Mouse (Mus musculus) neural tube, embryonic 12.5 days (tissue): ENCODE data around the gene Rpl6. TPM values are rescaled to one million over a fixed set of nuclear protein-coding genes. Genes with fewer than 3 reads are reported as not detected.

Source experiments
- ATAC-seq: fragments of 200-750 bp; cut with Nextera tagmentation; 2 replicates; pipeline ENCODE4 v1.8.0; 2017; ENCODE audit warnings: low read depth, mild to moderate bottlenecking, moderate TSS enrichment, moderate library complexity; ENCODE audit not compliant: low FRiP score
- H3K27ac ChIP-seq: fragments of 300-500 bp; sonication (generic); 2 replicates; pipeline ENCODE4 v1.5.1; 2016
- H3K27me3 ChIP-seq: fragments of 300-500 bp; sonication (generic); replicated peaks from 2 replicates; pipeline ENCODE4 v1.6.1; 2016; ENCODE audit warnings: mild to moderate bottlenecking
- H3K36me3 ChIP-seq: fragments of 300-500 bp; sonication (generic); 2 replicates; pipeline ENCODE4 v1.6.1; 2016; ENCODE audit warnings: mild to moderate bottlenecking
- H3K4me1 ChIP-seq: fragments of 300-500 bp; sonication (generic); 2 replicates; pipeline ENCODE4 v1.6.1; 2016
- H3K4me2 ChIP-seq: fragments of 300-500 bp; sonication (generic); replicated peaks from 2 replicates; pipeline ENCODE4 v1.6.1; 2016; ENCODE audit warnings: mild to moderate bottlenecking
- H3K4me3 ChIP-seq: fragments of 300-500 bp; sonication (generic); 2 replicates; pipeline ENCODE4 v1.5.1; 2016
- H3K9ac ChIP-seq: fragments of 300-500 bp; sonication (generic); 2 replicates; pipeline ENCODE4 v1.6.1; 2016; ENCODE audit warnings: mild to moderate bottlenecking
- H3K9me3 ChIP-seq: fragments of 300-500 bp; sonication (generic); 2 replicates; pipeline ENCODE4 v1.6.1; 2016; ENCODE audit warnings: mild to moderate bottlenecking
- WGBS: fragments of 180-500 bp; shearing (Covaris S2); methylation state at CpG from one replicate; pipeline ENCODE4 v1.1.7; 2016; 5-methylcytosine and 5-hydroxymethylcytosine counted together
- polyA plus RNA-seq: library from polyadenylated mRNA; unstranded; fragments of >200 nt; fragmentation: Nextera tagmentation; extraction: Ambion mirVana; gene quantifications from 2 replicates; pipeline ENCODE4 v1.2.1, GENCODE M21; 2016

Gene Rpl6
- polyA plus RNA-seq, 1 experiment from 2014 or later, result 465 TPM

GRCm38 (mm10) chr5:121184375-121184774 lies 19.9 kb upstream of the Rpl6 start:
- no peak overlapping the region for H3K9ac ChIP-seq
- H3K27ac ChIP-seq, result no peak overlapping the region

GRCm38 (mm10) chr5:121184945-121185551 lies 19.2 kb upstream of the Rpl6 start:
- peaks cover 61% of the 10 kb centered on the region for H3K4me1 ChIP-seq
- no peaks in the 10 kb centered on the region for H3K27me3 ChIP-seq
- H3K4me2 ChIP-seq, result no peak overlapping the region
- H3K27ac ChIP-seq, result no peak overlapping the region
- ATAC-seq, result no peak
- H3K9me3 ChIP-seq, result no peaks in the 10 kb centered on the region
- WGBS, result 19% methylated on average over 11 of the region's 11 CpGs
- no peak overlapping the region for H3K9ac ChIP-seq
- no peak overlapping the region for H3K4me3 ChIP-seq
- H3K36me3 ChIP-seq, result no peaks in the 10 kb centered on the region

More at GRCm38 (mm10) chr5:121184375-121184774, 19.9 kb upstream of the Rpl6 start:
- Histone ChIP-seq H3K36me3 (no peaks in the 10 kb centered on the region), H3K4me3 (no peak overlapping the region), H3K4me1 (peaks cover 61% of the 10 kb centered on the region), H3K9me3 (no peaks in the 10 kb centered on the region), H3K4me2 (no peak overlapping the region), H3K27me3 (no peaks in the 10 kb centered on the region)
- ATAC-seq, result no peak
- WGBS, result 66% methylated on average over 2 of the region's 2 CpGs

DNA sequence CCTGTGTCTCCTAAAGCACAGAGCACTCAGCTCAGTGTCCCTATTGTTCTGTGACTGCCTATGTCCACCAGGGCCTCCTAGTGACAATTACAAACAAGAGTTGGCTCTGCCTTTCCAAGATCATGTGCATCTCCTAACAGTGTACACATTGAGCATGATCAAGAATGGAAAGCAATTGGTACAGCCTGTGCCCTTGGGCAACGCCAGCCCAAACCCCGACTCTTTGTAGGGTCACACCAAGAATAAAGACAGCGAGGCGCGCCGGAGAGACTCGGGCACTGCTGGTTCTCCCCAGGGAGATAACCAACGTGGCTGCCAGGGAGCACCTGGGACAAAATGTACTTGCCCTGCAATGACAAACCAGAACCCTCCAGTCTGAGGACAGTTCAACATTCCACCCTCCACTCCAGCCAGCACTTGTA lies 16.7 kb upstream of the Rpl6 start:
- no peak overlapping the region for H3K9ac ChIP-seq
- ATAC-seq, result no peak
- 76% methylated on average over 8 of the region's 8 CpGs for WGBS
- no peak overlapping the region for H3K27ac ChIP-seq
- H3K4me1 ChIP-seq, result peaks cover 70% of the 10 kb centered on the region
- no peak overlapping the region for H3K4me3 ChIP-seq
- no peaks in the 10 kb centered on the region for H3K9me3 ChIP-seq
- no peak overlapping the region for H3K4me2 ChIP-seq
- no peaks in the 10 kb centered on the region for H3K27me3 ChIP-seq
- H3K36me3 ChIP-seq, result no peaks in the 10 kb centered on the region

- Histone ChIP-seq H3K4me2 (no peak overlapping the region), H3K9ac (no peak overlapping the region)
Observed at GRCm38 (mm10) chr5:121188265-121188664, 16.0 kb upstream of the Rpl6 start.

GRCm38 (mm10) chr5:121189182-121189581 lies 15.1 kb upstream of the Rpl6 start:
- peak overlapping the region; percentile 31; the same call in 1 of the 2 replicates for H3K4me2 ChIP-seq
- H3K4me3 ChIP-seq, result no peak overlapping the region
- H3K27ac ChIP-seq, result no peak overlapping the region
- peak overlapping the region; percentile 17; the same call in 1 of the 2 replicates for H3K9ac ChIP-seq
- H3K4me1 ChIP-seq, result peaks cover 59% of the 10 kb centered on the region
- no peaks in the 10 kb centered on the region for H3K27me3 ChIP-seq
- no peaks in the 10 kb centered on the region for H3K9me3 ChIP-seq
- ATAC-seq, result no peak
- H3K36me3 ChIP-seq, result no peaks in the 10 kb centered on the region
- 83% methylated on average over 9 of the region's 9 CpGs for WGBS

More at GRCm38 (mm10) chr5:121188265-121188664, 16.0 kb upstream of the Rpl6 start:
- H3K4me3 ChIP-seq, result no peak overlapping the region
- H3K36me3 ChIP-seq, result no peaks in the 10 kb centered on the region
- no peaks in the 10 kb centered on the region for H3K27me3 ChIP-seq
- H3K9me3 ChIP-seq, result no peaks in the 10 kb centered on the region
- ATAC-seq, result no peak
- peaks cover 68% of the 10 kb centered on the region for H3K4me1 ChIP-seq
- H3K27ac ChIP-seq, result no peak overlapping the region
- WGBS, result 92% methylated on average over 9 of the region's 9 CpGs

GRCm38 (mm10) chr5:121190210-121190835 lies 14.0 kb upstream of the Rpl6 start:
- Histone ChIP-seq H3K9me3 (no peaks in the 10 kb centered on the region), H3K4me2 (peak overlapping the region; percentile 81), H3K9ac (peak overlapping the region; percentile 92), H3K36me3 (no peaks in the 10 kb centered on the region), H3K27me3 (no peaks in the 10 kb centered on the region), H3K4me3 (peak overlapping the region; percentile 95), H3K4me1 (peaks cover 48% of the 10 kb centered on the region), H3K27ac (no peak overlapping the region)
- ATAC-seq, result no peak
- 33% methylated on average over 21 of the region's 21 CpGs for WGBS

- H3K9ac ChIP-seq, result peak within 1 kb of the TSS; percentile 92
- peak within 1 kb of the TSS; percentile 60 for H3K27ac ChIP-seq
- ATAC-seq, result peak; percentile 93
- peak within 1 kb of the TSS; percentile 95 for H3K4me3 ChIP-seq
- H3K4me2 ChIP-seq, result peak within 1 kb of the TSS; percentile 81
- WGBS, result under 1% methylated on average over 91 of the region's 98 CpGs
- no peaks in the 10 kb centered on the region for H3K9me3 ChIP-seq
- no peaks in the 10 kb centered on the region for H3K36me3 ChIP-seq
- H3K4me1 ChIP-seq, result peaks cover 42% of the 10 kb centered on the region
- no peaks in the 10 kb centered on the region for H3K27me3 ChIP-seq
Observed at GRCm38 (mm10) chr5:121190836-121191583, 13.3 kb upstream of the Rpl6 start, which contains the start of gene Ptpn11. Gene Ptpn11, minus strand, starts transcription at chr5:121191397.

- Histone ChIP-seq H3K4me1 (peaks cover 36% of the 10 kb centered on the region), H3K9ac (peak overlapping the region; percentile 92), H3K4me3 (peak overlapping the region; percentile 95), H3K9me3 (no peaks in the 10 kb centered on the region), H3K27me3 (no peaks in the 10 kb centered on the region), H3K36me3 (no peaks in the 10 kb centered on the region), H3K4me2 (peak overlapping the region; percentile 81), H3K27ac (0 out of 2 replicates have a peak overlapping the region, but pooled peaks have one; percentile 60)
- no peak for ATAC-seq
- 9% methylated on average over 17 of the region's 17 CpGs for WGBS
Observed at GRCm38 (mm10) chr5:121191584-121191906, 12.7 kb upstream of the Rpl6 start.

DNA sequence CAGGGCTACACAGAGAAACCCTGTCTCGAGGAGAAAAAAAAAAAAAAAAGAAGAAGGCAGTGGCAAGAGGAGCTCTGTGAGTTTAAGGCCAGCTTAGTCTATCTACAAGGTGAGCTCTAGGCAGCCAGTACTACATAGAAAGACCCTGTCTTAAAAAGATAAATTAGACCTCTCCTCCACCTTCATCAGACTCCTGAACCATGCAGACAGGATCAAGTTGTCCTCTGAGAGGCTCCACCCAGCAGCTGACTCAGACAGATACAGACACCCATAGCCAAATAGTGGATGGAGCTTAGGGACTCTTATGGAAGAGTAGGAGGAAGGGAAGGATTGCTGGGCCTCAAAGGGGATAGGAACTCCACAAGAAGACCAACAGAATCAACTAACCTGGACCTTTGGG lies 10.1 kb upstream of the Rpl6 start:
- Histone ChIP-seq H3K27ac (no peak overlapping the region), H3K4me3 (no peak overlapping the region), H3K9ac (no peak overlapping the region), H3K27me3 (no peaks in the 10 kb centered on the region), H3K4me1 (peaks cover 12% of the 10 kb centered on the region), H3K36me3 (no peaks in the 10 kb centered on the region), H3K4me2 (no peak overlapping the region), H3K9me3 (no peaks in the 10 kb centered on the region)
- no peak for ATAC-seq
- WGBS, result 38% methylated on average over 1 of the region's 1 CpGs

DNA sequence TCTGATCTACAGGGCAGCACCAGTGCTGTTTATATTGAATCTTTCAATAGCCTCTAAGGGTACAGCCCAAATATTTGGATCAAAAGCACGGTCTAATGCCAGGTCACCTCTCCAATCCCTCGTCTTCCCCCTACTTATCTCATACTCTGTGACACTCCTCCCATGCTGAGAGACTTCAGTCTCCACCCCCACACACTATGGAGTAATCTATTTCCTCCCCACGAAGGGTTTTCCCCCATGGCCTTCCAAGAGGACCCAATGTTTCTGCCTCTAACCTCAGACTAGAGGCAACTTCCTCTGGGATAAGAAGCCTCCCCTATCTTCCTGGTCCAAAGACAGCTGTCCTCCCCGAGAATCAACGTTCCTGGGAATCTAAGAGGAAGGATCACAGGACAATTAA lies 7.5 kb upstream of the Rpl6 start:
- no peaks in the 10 kb centered on the region for H3K9me3 ChIP-seq
- peaks cover under 1% of the 10 kb centered on the region for H3K4me1 ChIP-seq
- no peaks in the 10 kb centered on the region for H3K27me3 ChIP-seq
- H3K27ac ChIP-seq, result no peak overlapping the region
- no peak overlapping the region for H3K9ac ChIP-seq
- WGBS, result 49% methylated on average over 5 of the region's 5 CpGs
- H3K4me2 ChIP-seq, result no peak overlapping the region
- ATAC-seq, result no peak
- H3K4me3 ChIP-seq, result no peak overlapping the region
- no peaks in the 10 kb centered on the region for H3K36me3 ChIP-seq

DNA sequence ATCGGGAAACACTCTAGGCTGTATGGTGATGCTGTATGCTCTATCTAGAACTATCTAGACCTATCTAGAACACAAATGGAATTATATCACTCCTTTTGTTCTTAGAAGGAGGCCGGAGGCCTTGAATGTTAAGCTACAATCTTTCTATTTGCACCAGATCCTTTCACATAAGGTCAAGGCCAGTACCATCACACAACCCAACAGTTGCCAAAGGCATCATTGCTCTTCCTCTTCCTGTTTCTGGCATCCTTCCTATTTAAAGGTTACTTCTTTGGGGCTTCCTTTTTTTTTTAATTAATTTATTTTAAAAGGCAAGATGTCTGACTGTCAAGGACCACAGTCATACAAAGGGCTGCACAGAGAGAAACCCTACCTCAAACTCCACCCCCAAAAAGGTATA lies 6.9 kb upstream of the Rpl6 start:
- H3K4me1 ChIP-seq, result no peaks in the 10 kb centered on the region
- 87% methylated on average over 2 of the region's 2 CpGs for WGBS
- no peak overlapping the region for H3K27ac ChIP-seq
- no peaks in the 10 kb centered on the region for H3K36me3 ChIP-seq
- ATAC-seq, result no peak
- no peaks in the 10 kb centered on the region for H3K9me3 ChIP-seq
- no peak overlapping the region for H3K4me2 ChIP-seq
- H3K27me3 ChIP-seq, result no peaks in the 10 kb centered on the region
- no peak overlapping the region for H3K9ac ChIP-seq
- H3K4me3 ChIP-seq, result no peak overlapping the region

GRCm38 (mm10) chr5:121198376-121198775 lies 5.9 kb upstream of the Rpl6 start:
- H3K4me3 ChIP-seq, result no peak overlapping the region
- no peaks in the 10 kb centered on the region for H3K27me3 ChIP-seq
- no peaks in the 10 kb centered on the region for H3K4me1 ChIP-seq
- H3K9ac ChIP-seq, result no peak overlapping the region
- H3K27ac ChIP-seq, result no peak overlapping the region
- no peak for ATAC-seq
- no peaks in the 10 kb centered on the region for H3K9me3 ChIP-seq
- no peak overlapping the region for H3K4me2 ChIP-seq
- no peaks in the 10 kb centered on the region for H3K36me3 ChIP-seq
- WGBS, result 91% methylated on average over 5 of the region's 5 CpGs
